Mouse (Mus musculus) olfactory bulb, adult 2 months (tissue): ENCODE data around the gene Rps17. TPM values are rescaled to one million over a fixed set of nuclear protein-coding genes. Genes with fewer than 3 reads are reported as not detected.
A peak's percentile ranks its signal among the peaks of the same experiment; 100 is the strongest.

Source experiments
- H3K27ac ChIP-seq: fragments of 200-500 bp; 2 replicates; pipeline ENCODE4 v1.5.1; 2012; ENCODE audit warnings: low read depth, low read length; ENCODE audit not compliant: insufficient read depth
- H3K4me1 ChIP-seq: fragments of 200-500 bp; 2 replicates; pipeline ENCODE4 v1.6.1; 2012; ENCODE audit warnings: low read length; ENCODE audit not compliant: control insufficient read depth, insufficient read depth
- H3K4me3 ChIP-seq: fragments of 200-500 bp; 2 replicates; pipeline ENCODE4 v1.5.1; 2012; ENCODE audit warnings: mild to moderate bottlenecking, low read depth, low read length, moderate library complexity; ENCODE audit not compliant: insufficient read depth
- CTCF ChIP-seq: fragments of 200-500 bp; IDR thresholded peaks from 2 replicates; pipeline ENCODE4 v1.5.1; 2012; ENCODE audit warnings: low read depth, mild to moderate bottlenecking, low read length, moderate library complexity; ENCODE audit not compliant: insufficient read depth
- POLR2A ChIP-seq: fragments of 200-500 bp; IDR thresholded peaks from 2 replicates; pipeline ENCODE4 v1.6.1; 2012; ENCODE audit warnings: mild to moderate bottlenecking, low read depth, low read length, moderate library complexity; ENCODE audit not compliant: insufficient read depth
- WGBS: fragments of 180-500 bp; shearing (Covaris S2); methylation state at CpG from one replicate; pipeline ENCODE4 v1.1.7; 2018; 5-methylcytosine and 5-hydroxymethylcytosine counted together
- polyA plus RNA-seq: library from polyadenylated mRNA; stranded (reverse); fragments of >200 nt; gene quantifications from 2 replicates; pipeline ENCODE4 v1.2.4, GENCODE M21; 2012; ENCODE audit warnings: low replicate concordance; ENCODE audit not compliant: missing spikeins, insufficient read depth, insufficient read length

The Rps17 gene
- polyA plus RNA-seq, 1 experiment, result 2,532 TPM

DNA sequence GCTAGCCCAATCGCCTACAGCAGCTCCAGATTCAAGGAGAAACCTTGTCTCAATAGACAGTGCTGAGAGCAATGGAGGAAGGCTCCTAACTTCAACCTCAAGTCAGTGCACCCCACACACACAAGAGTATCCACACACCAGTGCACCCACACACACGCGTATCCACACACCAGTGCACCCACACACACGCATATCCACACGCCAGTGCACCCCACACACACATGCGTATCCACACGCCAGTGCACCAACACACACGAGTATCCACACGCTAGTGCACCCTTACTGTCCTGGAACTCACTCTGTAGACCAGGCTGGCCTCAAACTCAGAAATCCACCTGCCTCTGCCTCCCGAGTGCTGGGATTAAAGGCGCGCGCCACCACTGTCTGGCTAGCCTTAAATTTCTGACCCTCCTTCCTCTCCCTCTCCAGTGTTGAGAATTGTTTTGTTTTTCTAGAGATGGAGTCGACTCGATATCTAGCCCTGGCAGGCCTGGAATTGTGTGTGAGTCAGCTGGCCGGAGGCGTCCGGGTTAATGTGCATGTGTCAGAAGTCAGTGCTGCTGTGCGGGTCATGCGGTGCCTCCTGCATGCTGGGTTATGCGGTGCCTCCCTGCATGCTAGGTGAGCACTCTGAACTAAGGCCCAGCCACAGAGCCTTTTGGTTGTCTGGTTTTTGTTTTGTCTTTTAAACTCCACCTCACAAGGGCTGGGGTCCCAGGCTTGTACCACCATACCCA, 7.1 kb downstream of the Rps17 start:
- Histone ChIP-seq H3K4me1 (peaks cover 26% of the 10 kb centered on the region), H3K27ac (no peak overlapping the region), H3K4me3 (no peak overlapping the region)
- 83% methylated on average over 21 of the region's 21 CpGs for WGBS
- TF ChIP-seq CTCF, result no peak
- TF ChIP-seq POLR2A, result no peak

DNA sequence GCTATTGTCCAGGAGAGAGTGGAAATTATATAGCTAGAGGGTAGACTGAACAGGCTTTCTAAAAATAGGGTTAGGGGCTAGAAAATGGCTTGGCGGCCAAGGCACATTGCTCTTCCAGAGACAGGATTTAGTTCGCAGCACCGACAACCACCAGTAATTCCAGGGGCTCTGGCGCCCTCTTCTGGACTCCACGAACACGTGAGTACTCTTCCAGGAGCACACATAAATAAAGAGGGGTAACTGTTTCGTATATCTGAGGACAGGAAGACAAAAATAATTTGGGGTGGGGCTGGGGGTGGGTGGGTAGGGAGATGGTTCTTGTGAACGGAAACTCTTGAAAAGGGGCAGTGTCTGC, 8.6 kb downstream of the Rps17 start:
- Histone ChIP-seq H3K4me3 (no peak overlapping the region), H3K27ac (peak overlapping the region; percentile 92), H3K4me1 (peaks cover 22% of the 10 kb centered on the region)
- no peak for TF ChIP-seq CTCF
- TF ChIP-seq POLR2A, result no peak
- WGBS, result 35% methylated on average over 8 of the region's 8 CpGs

DNA sequence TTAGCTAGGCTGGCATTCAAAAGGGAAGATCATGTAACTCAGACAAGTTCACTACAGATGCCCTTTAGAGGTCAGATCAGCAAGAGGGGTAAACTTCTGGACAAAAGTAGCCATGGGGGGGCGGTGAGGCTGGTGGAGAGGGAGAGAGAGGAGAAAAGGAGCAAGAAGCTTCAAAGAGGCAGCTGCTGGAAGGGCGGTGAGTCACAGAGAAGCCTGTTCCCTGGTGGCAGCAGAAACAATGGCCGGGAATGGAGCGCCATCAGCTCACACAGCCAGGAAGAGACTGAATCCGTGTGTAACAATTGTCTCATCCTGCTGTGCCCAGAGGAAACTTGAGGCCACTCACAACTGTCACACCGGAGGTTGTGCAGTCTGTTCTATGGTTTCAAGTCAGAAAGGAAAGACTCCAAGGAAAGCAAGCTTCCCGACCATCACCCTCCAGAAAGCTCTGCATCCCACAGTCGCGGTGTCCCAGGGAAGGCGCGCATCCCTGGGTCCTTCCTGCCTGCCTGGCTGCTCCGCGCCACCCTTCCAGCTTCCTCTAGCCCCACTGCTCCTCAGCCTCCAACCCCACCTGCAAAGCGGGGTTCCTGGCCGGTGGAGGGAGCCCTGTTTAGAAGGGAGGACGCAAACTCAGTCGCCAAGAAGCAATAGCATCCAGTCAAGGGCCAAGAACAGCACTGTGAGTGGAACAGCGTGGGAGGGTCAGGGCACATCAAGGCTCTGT, 9.2 kb downstream of the Rps17 start:
- WGBS, result 35% methylated on average over 18 of the region's 18 CpGs
- Histone ChIP-seq H3K4me3 (no peak overlapping the region), H3K27ac (peak overlapping the region; percentile 92), H3K4me1 (peaks cover 21% of the 10 kb centered on the region)
- TF ChIP-seq POLR2A, result no peak
- peak; percentile 6; the same call in 1 of the 2 replicates for TF ChIP-seq CTCF

DNA sequence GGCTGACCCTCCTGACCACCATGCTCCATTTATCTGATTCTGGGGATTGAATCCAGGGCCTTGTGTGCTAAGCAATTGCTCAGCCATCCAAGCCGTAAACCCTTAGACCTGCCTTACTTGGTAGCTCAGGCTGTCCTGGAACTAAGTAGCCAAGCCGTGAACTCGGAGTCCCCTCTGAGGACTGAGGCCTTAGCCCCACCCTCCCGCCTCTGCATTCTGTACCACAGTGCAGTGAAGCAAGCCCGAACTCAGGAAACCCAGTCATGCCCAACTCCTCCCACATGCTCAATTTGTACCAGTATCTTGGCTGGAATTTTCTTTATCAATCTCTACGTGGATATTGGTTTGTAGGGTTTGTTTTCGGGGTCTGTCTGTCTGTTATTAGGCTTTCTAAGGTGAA, 13.2 kb downstream of the Rps17 start:
- TF ChIP-seq POLR2A (no peak), CTCF (no peak)
- H3K4me3 ChIP-seq, result no peak overlapping the region
- no peak overlapping the region for H3K27ac ChIP-seq
- WGBS, result 78% methylated on average over 7 of the region's 7 CpGs
- H3K4me1 ChIP-seq, result peaks cover 16% of the 10 kb centered on the region

DNA sequence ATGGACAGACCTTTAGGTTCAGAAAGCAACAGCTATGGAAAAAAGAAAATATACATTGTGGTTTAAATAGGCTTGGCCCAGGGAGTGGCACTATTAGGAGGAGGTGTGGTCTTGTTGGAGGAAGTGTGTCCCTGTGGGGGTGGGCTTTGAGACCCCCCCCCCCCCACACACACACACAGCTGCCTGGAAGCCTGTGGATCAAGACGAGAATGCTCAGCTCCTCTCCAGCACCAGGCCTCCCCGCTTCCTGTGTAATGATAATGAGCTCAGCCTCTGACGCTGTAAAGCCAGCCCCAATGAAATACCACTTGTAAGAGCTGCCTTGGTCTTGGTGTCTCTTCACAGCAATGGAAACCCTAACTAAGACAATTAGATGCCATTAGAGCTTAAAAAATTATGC, 14.3 kb downstream of the Rps17 start:
- TF ChIP-seq POLR2A, result no peak
- TF ChIP-seq CTCF, result no peak
- 63% methylated on average over 3 of the region's 3 CpGs for WGBS
- Histone ChIP-seq H3K4me3 (no peak overlapping the region), H3K27ac (no peak overlapping the region), H3K4me1 (peaks cover 9% of the 10 kb centered on the region)

DNA sequence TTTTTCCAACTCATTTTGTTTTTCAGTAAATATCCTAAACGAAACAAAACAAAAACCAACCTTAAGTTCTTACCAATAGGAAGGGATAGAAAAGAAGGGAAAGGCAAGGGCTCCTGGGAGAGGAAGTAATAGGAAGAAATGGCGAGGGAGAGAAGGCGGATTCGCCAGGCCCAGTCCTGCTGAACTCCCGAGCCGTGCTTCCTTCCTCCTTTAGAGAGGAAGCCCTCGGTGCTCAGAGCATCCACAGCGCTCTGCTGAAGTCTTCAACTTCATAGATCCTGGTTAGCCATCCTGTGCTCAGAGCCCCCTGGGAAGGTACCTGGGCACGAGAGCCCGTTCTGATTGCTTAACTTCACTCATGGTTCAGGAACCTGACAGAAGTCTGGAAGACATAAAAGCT, 17.4 kb downstream of the Rps17 start:
- no peaks in the 10 kb centered on the region for H3K4me1 ChIP-seq
- no peak overlapping the region for H3K27ac ChIP-seq
- no peak overlapping the region for H3K4me3 ChIP-seq
- 86% methylated on average over 10 of the region's 10 CpGs for WGBS
- no peak for TF ChIP-seq CTCF
- no peak for TF ChIP-seq POLR2A

DNA sequence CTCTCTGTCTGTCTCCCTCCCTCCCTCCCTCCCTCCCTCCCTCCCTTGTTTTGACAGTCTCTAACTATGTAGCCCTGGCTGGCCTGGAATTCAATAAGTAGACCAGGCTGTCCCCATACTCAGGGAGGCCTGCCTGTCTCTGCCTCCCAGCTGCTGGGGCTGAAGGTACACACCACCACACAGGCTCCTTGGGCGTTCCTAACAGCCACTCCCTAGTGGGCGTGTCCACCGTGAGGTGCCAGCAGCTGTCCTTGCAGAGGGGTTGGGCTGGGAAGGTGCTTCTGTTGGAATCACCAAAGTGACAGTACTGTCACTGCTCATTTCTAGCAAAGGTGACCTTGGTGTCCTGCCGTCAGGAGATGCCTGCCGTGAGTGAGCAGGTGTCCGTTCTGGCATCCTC, 18.2 kb downstream of the Rps17 start:
- no peaks in the 10 kb centered on the region for H3K4me1 ChIP-seq
- H3K4me3 ChIP-seq, result no peak overlapping the region
- WGBS, result 89% methylated on average over 6 of the region's 6 CpGs
- TF ChIP-seq CTCF (no peak), POLR2A (no peak)
- H3K27ac ChIP-seq, result no peak overlapping the region

DNA sequence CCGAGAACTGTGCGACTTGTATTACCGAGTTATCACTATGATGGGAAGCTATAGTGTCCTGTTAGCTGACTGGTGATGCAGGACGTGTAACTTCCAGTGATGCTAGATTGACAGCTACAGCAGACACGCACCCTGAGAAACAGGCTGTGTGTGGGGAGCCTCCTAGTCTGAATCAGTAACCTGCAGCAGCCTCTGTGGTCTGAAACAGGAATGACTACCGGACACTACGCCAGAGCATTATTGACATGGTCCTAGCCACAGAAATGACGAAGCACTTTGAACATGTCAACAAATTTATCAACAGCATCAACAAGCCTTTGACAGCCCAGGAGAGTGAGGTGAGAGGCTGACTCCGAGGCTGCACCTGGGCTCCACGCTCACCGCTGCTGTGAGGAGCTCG, 19.0 kb downstream of the Rps17 start:
- Histone ChIP-seq H3K4me3 (no peak overlapping the region), H3K4me1 (no peaks in the 10 kb centered on the region), H3K27ac (no peak overlapping the region)
- TF ChIP-seq POLR2A, result no peak
- no peak for TF ChIP-seq CTCF
- 93% methylated on average over 12 of the region's 12 CpGs for WGBS

DNA sequence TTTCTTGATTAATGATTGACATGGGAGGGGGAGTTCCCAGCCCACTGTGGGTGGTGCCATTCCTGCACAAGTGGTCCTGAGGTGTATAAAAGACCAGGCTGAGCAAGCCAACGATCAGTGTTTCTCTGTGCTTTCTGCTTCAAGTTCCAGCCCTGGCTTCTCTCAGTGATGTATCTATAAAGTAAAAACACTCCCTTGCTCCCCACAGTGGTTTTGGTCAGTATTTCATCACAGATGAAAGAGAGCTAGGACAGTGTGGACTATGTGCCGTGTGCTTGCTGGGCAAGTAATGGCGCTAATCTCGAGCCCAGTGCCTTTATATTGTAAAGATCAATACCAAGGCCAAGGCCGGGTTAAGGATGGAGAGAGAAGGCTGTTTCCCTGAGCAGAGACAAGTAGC, 23.3 kb downstream of the Rps17 start:
- Histone ChIP-seq H3K27ac (no peak overlapping the region), H3K4me1 (peaks cover 3% of the 10 kb centered on the region), H3K4me3 (no peak overlapping the region)
- TF ChIP-seq CTCF (no peak), POLR2A (no peak)
- WGBS, result 64% methylated on average over 5 of the region's 5 CpGs

DNA sequence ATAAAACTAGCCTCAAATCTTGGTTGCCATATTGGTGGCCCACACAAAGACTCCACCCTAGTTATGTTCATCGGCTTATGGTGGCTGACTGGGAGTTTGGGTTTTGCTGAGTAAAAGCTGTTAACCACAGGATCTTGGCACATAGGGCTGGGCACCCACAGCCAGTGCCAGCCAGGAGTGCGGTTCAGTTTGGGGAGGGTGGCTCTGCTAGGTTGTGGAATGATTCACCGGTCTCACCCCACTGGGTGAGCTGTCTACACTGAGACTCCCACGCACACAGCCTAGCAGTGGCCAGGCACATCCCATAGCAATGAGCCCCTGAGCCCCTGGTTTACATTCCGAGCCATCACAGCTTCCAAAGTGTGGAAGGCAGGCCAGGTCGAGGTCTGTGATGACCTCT, 25.3 kb downstream of the Rps17 start:
- no peak for TF ChIP-seq POLR2A
- no peak for TF ChIP-seq CTCF
- H3K4me3 ChIP-seq, result no peak overlapping the region
- H3K27ac ChIP-seq, result no peak overlapping the region
- 60% methylated on average over 6 of the region's 6 CpGs for WGBS
- H3K4me1 ChIP-seq, result peaks cover 3% of the 10 kb centered on the region
